Mouse (Mus musculus) heart, embryonic 14.5 days (tissue): ENCODE measurements around the gene Rbm25. TPM values are rescaled to one million over a fixed set of nuclear protein-coding genes. Genes with fewer than 3 reads are reported as not detected.

ENCODE experiments used
- ATAC-seq: fragments of 200-750 bp; cut with Nextera tagmentation; 2 replicates; pipeline ENCODE4 v1.8.0; 2017; ENCODE audit warnings: low read depth, moderate TSS enrichment; ENCODE audit not compliant: insufficient number of reproducible peaks, insufficient read depth, low FRiP score
- H3K27ac ChIP-seq, 2 experiments: fragments of 200-500 bp in 1 of 2; fragments of 300-500 bp in 1 of 2; sonication (generic) in 1 of 2; replicated peaks in 1 of 2; 2 replicates each; pipeline ENCODE4 v1.5.1; 2012 to 2014; ENCODE audit warnings: low read depth in 2 of 2, low read length in 2 of 2, control low read depth in 1 of 2, mild to moderate bottlenecking in 1 of 2, mixed read lengths in 1 of 2; ENCODE audit not compliant: control insufficient read depth in 1 of 2, insufficient read depth in 1 of 2
- H3K27me3 ChIP-seq: fragments of 300-500 bp; sonication (generic); 2 replicates; pipeline ENCODE4 v1.6.1; 2014; ENCODE audit warnings: mild to moderate bottlenecking, low read length, control low read depth; ENCODE audit not compliant: control insufficient read depth, insufficient read depth
- H3K36me3 ChIP-seq: fragments of 300-500 bp; sonication (generic); 2 replicates; pipeline ENCODE4 v1.6.1; 2014; ENCODE audit warnings: mild to moderate bottlenecking, control low read depth, low read length, mixed read lengths; ENCODE audit not compliant: control insufficient read depth, insufficient read depth
- H3K4me1 ChIP-seq, 2 experiments: fragments of 200-500 bp in 1 of 2; fragments of 300-500 bp in 1 of 2; sonication (generic) in 1 of 2; 2 replicates each; pipeline ENCODE4 v1.6.1; 2012 to 2014; ENCODE audit warnings: low read length in 2 of 2, control low read depth in 1 of 2, mixed read lengths in 1 of 2; ENCODE audit not compliant: control insufficient read depth in 2 of 2, insufficient read depth in 2 of 2
- H3K4me2 ChIP-seq: fragments of 300-500 bp; sonication (generic); 2 replicates; pipeline ENCODE4 v1.6.1; 2014; ENCODE audit warnings: mild to moderate bottlenecking, low read length
- H3K4me3 ChIP-seq, 2 experiments: fragments of 200-500 bp in 1 of 2; fragments of 300-500 bp in 1 of 2; sonication (generic) in 1 of 2; 2 replicates each; pipeline ENCODE4 v1.5.1; 2012 to 2014; ENCODE audit warnings: low read length in 2 of 2, mild to moderate bottlenecking in 2 of 2, control low read depth in 1 of 2, low read depth in 1 of 2, moderate library complexity in 1 of 2; ENCODE audit not compliant: control insufficient read depth in 1 of 2, insufficient read depth in 1 of 2
- H3K9ac ChIP-seq: fragments of 300-500 bp; sonication (generic); 2 replicates; pipeline ENCODE4 v1.6.1; 2014; ENCODE audit warnings: mild to moderate bottlenecking, low read length
- H3K9me3 ChIP-seq: fragments of 300-500 bp; sonication (generic); 2 replicates; pipeline ENCODE4 v1.6.1; 2016; ENCODE audit warnings: low read length, control low read depth; ENCODE audit not compliant: control insufficient read depth
- WGBS: fragments of 180-500 bp; shearing (Covaris S2); extraction: QIAGEN DNeasy Blood & Tissue Kit; methylation state at CpG from one replicate; pipeline ENCODE4 v1.1.7; 2014; 5-methylcytosine and 5-hydroxymethylcytosine counted together
- polyA plus RNA-seq: library from polyadenylated mRNA; unstranded; fragments of >200 nt; fragmentation: Nextera tagmentation; extraction: Ambion mirVana; gene quantifications from 2 replicates; pipeline ENCODE4 v1.2.1, GENCODE M21; 2014

Rbm25 gene
- polyA plus RNA-seq, 1 experiment from 2014 or later: 140 TPM

DNA sequence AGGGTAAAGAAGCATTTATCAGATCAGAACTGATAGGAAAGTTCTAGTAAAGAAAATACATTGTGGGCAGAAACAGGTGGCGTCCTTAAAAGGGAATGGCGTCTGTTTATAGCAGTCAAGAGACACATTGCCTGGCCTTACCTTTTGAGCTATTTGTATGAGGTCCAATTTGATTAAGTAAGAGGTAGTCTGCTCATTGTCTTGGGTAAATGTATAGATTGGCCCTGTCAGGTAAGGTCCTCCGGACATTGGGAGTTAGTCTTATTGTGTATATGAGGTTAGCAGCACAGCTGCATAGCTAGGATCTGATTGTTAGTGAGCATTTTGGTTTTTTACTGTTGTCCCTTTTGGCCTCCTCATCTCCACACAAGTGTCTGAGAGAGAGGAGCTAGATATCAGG lies 63.6 kb downstream of the Rbm25 start:
- H3K27me3 ChIP-seq: no peaks in the 10 kb centered on the region
- H3K9ac ChIP-seq: no peak overlapping the region
- no peak overlapping the region for H3K27ac ChIP-seq
- peaks cover 0 to 16% of the 10 kb centered on the region in 2 experiments; a peak in 2 of 4 replicates for H3K4me1 ChIP-seq
- H3K4me3 ChIP-seq: no peak overlapping the region
- no peak for ATAC-seq
- no peaks in the 10 kb centered on the region for H3K9me3 ChIP-seq
- 85% methylated on average over 3 of the region's 3 CpGs for WGBS
- no peak overlapping the region for H3K4me2 ChIP-seq
- peaks cover 4% of the 10 kb centered on the region; the same call in 1 of the 2 replicates for H3K36me3 ChIP-seq

DNA sequence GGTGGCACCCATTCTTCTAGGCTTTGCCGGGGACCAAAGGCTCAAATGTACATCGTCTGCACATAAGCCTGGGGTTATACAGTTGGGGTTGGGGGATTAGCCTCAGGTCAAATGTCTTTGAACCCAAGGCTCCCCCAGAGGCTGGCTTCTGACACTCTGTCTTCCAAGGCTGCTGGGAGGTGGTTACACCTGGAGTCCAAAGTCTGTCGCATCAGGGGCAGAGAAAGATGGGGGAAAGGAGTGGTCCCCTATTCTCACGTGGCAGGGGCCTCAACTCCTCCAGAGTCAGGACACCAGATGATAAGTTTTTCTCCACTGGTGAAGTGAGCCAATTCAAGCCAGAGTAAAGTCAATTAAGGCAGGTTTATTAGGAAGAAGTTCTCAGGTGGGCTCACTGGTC lies 67.6 kb downstream of the Rbm25 start:
- no peak for ATAC-seq
- Histone ChIP-seq H3K4me3 (no peak overlapping the region), H3K9ac (no peak overlapping the region), H3K4me2 (no peak overlapping the region), H3K27ac (no peak overlapping the region), H3K27me3 (no peaks in the 10 kb centered on the region), H3K4me1 (0 out of 4 replicates have a peak, but pooled peaks cover 0 to 15% of the 10 kb centered on the region in 2 experiments), H3K36me3 (peaks cover 28% of the 10 kb centered on the region), H3K9me3 (no peaks in the 10 kb centered on the region)
- 84% methylated on average over 4 of the region's 4 CpGs for WGBS

DNA sequence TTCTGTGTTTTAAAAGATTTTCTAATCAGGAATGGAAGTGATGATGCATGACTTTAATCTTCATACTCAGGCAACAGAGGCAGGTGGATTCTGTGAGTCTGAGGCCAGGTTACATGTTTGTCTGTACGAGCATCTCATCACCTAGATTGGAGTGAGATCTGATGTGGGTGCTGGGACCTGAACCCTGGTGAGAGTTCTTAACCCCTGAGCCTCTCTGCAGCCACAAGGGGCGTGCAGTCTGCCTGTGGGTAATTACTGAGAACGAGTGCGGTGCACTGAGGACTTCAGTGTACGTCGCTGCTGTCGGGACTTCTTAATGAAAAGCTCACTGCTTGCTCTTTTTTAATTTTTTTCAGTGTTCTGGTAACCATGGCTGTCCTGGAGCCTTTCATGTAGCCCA lies 70.6 kb downstream of the Rbm25 start:
- Histone ChIP-seq H3K4me3 (no peak overlapping the region), H3K27ac (no peak overlapping the region), H3K4me1 (no peaks in the 10 kb centered on the region), H3K36me3 (peaks cover 39% of the 10 kb centered on the region), H3K9ac (no peak overlapping the region), H3K27me3 (no peaks in the 10 kb centered on the region), H3K4me2 (no peak overlapping the region), H3K9me3 (no peaks in the 10 kb centered on the region)
- no peak for ATAC-seq
- WGBS: 92% methylated on average over 7 of the region's 7 CpGs

- Histone ChIP-seq H3K27me3 (no peaks in the 10 kb centered on the region), H3K4me3 (no peak overlapping the region), H3K9ac (no peak overlapping the region), H3K27ac (no peak overlapping the region), H3K4me1 (no peaks in the 10 kb centered on the region), H3K9me3 (no peaks in the 10 kb centered on the region), H3K4me2 (no peak overlapping the region), H3K36me3 (peaks cover 42% of the 10 kb centered on the region)
- ATAC-seq: no peak
- WGBS: 78% methylated on average over 4 of the region's 4 CpGs
Measured at GRCm38 (mm10) chr12:83702796-83703195, 71.8 kb downstream of the Rbm25 start.

DNA sequence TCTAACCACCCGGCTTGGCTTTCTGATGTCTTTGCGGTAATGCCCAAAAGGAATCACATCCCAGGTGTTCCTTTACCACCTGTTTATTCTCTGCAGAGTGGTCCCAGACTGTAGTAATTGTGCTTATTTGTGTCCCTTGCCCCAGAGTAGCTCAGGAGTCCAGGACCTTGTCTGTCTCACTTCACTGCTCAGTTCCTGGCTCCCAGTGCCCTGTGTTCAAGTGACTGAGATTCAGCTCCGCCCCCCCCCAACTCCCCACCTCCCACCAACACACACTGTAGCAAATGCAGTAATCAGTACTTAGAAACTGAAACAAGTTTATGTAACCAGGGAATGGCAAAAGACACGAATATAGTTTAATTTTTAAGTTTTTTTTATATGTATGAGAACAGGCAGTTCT lies 75.9 kb downstream of the Rbm25 start:
- H3K27me3 ChIP-seq: no peaks in the 10 kb centered on the region
- no peak for ATAC-seq
- H3K4me1 ChIP-seq: no peaks in the 10 kb centered on the region
- H3K4me2 ChIP-seq: no peak overlapping the region
- WGBS: 93% methylated on average over 4 of the region's 4 CpGs
- H3K4me3 ChIP-seq: no peak overlapping the region
- no peaks in the 10 kb centered on the region for H3K9me3 ChIP-seq
- no peak overlapping the region for H3K27ac ChIP-seq
- peaks cover 25% of the 10 kb centered on the region; the same call in 1 of the 2 replicates for H3K36me3 ChIP-seq
- no peak overlapping the region for H3K9ac ChIP-seq

DNA sequence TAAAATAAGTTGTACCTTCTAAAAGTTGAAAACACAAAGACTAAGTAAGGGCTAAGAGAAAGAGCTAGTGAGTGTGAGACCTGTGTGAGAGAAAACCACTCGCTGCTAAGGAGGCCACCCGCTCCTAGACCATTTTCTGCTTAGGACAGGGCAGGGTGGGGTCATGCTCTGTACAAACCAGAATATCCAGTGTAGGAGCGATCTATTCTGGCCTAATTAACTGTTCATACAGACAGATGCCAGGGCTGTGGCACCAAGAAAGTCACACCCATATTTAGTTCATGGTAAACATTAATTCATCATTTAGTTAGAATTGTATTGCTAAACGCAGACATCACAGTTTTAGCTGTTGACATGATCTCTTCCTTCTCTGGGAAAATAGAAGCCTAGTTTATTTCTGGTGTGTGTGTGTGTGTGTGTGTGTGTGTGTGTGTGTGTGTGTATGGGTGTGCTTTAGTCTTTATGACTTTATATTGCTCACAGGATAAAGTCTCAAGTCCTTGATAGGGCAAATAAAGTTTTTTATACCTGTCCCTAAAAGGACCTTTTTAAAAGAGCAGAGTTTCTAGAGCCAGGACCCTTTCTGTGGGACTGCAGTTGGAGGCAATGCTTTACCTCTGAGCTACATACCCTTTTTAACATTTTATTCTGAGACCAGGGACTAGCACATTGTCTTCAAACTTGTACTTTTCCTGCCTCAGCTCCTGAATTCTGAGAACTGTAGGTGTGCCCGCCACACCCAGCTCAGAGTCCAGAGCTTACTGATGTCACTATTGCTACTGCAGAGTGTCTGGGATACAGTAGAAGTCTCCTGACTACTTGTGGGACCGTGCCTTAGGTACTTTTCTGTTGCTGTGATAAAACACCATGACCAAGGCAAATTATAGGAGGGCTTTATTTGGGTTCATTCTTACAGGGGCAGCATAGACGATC lies 77.4 kb downstream of the Rbm25 start:
- Histone ChIP-seq H3K27me3 (no peaks in the 10 kb centered on the region), H3K4me2 (no peak overlapping the region), H3K9ac (no peak overlapping the region), H3K4me3 (no peak overlapping the region), H3K4me1 (no peaks in the 10 kb centered on the region), H3K27ac (no peak overlapping the region), H3K9me3 (no peaks in the 10 kb centered on the region), H3K36me3 (peaks cover 37% of the 10 kb centered on the region)
- ATAC-seq: no peak
- WGBS: 84% methylated on average over 7 of the region's 7 CpGs

DNA sequence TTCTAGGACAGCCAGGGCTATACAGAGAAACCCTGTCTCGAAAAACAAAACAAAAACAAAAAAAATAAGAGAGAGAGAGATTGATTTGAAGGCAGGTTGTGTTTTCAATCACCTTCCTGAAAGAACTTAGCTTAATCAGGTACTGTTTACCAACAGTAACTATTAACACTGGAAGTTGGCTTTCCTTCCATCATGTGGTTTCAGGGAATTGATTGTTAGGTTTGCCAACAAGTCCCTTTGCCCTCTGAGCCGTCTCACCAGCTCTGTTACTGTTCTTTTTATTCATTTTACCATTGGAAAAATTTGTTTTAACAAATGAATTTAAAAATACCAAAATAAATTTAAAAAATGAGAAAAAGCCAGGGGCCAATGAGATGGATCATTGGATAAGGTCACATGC lies 78.9 kb downstream of the Rbm25 start:
- H3K9me3 ChIP-seq: no peaks in the 10 kb centered on the region
- H3K4me1 ChIP-seq: no peaks in the 10 kb centered on the region
- H3K27me3 ChIP-seq: no peaks in the 10 kb centered on the region
- peaks cover 39% of the 10 kb centered on the region for H3K36me3 ChIP-seq
- no peak overlapping the region for H3K4me3 ChIP-seq
- H3K4me2 ChIP-seq: no peak overlapping the region
- H3K27ac ChIP-seq: no peak overlapping the region
- no peak for ATAC-seq
- H3K9ac ChIP-seq: no peak overlapping the region
- 92% methylated on average over 2 of the region's 2 CpGs for WGBS
